Mouse (Mus musculus): ENCODE data around the gene Tom1l2. TPM values are rescaled to one million over a fixed set of nuclear protein-coding genes. Genes with fewer than 3 reads are reported as not detected.
A peak's percentile ranks its signal among the peaks of the same experiment; 100 is the strongest.

Tom1l2 gene
- polyA plus RNA-seq, 1 experiment from 2014 or later, result 29.6 TPM

GRCm38 (mm10) chr11:60224676-60225075 is 128.0 kb downstream of the Tom1l2 start:
- Histone ChIP-seq H3K27me3 (replicated peaks; ENCODE audit: control insufficient read depth, insufficient read depth, low read length) (no peaks in the 10 kb centered on the region), H3K9me3 (ENCODE audit: control insufficient read depth, low read length) (no peaks in the 10 kb centered on the region), H3K36me3 (ENCODE audit: control insufficient read depth, insufficient read depth, low read length) (no peaks in the 10 kb centered on the region), H3K4me2 (ENCODE audit: low read depth, low read length) (no peak overlapping the region), H3K27ac (ENCODE audit: low read length) (no peak overlapping the region), H3K9ac (ENCODE audit: low read depth, low read length) (no peak overlapping the region), H3K4me3 (ENCODE audit: low read length) (no peak overlapping the region), H3K4me1 (ENCODE audit: control insufficient read depth, insufficient read depth, low read length) (peaks cover 27% of the 10 kb centered on the region)
- 65% methylated on average over 4 of the region's 4 CpGs for WGBS
- ATAC-seq, result no peak

GRCm38 (mm10) chr11:60222469-60223236 is 130.1 kb downstream of the Tom1l2 start, which contains the start of gene Srebf1:
Gene Srebf1 (minus strand): TSS chr11:60222581.
- Histone ChIP-seq H3K36me3 (ENCODE audit: control insufficient read depth, insufficient read depth, low read length) (peaks cover 4% of the 10 kb centered on the region; the same call in 1 of the 2 replicates), H3K4me1 (ENCODE audit: control insufficient read depth, insufficient read depth, low read length) (peaks cover 35% of the 10 kb centered on the region), H3K9me3 (ENCODE audit: control insufficient read depth, low read length) (no peaks in the 10 kb centered on the region), H3K4me2 (ENCODE audit: low read depth, low read length) (peak within 1 kb of the TSS; percentile 62), H3K4me3 (ENCODE audit: low read length) (peak within 1 kb of the TSS; percentile 45), H3K27ac (ENCODE audit: low read length) (peak within 1 kb of the TSS; percentile 95), H3K27me3 (replicated peaks; ENCODE audit: control insufficient read depth, insufficient read depth, low read length) (no peaks in the 10 kb centered on the region), H3K9ac (ENCODE audit: low read depth, low read length) (peak within 1 kb of the TSS; percentile 68)
- ATAC-seq, result peak; percentile 83
- WGBS, result 5% methylated on average over 46 of the region's 46 CpGs

- ATAC-seq, result no peak
- 44% methylated on average over 3 of the region's 3 CpGs for WGBS
- peak overlapping the region; percentile 68 for H3K9ac ChIP-seq (ENCODE audit: low read depth, low read length)
Measured at GRCm38 (mm10) chr11:60222085-60222468, 130.6 kb downstream of the Tom1l2 start.

GRCm38 (mm10) chr11:60221425-60221824 is 131.3 kb downstream of the Tom1l2 start:
- no peaks in the 10 kb centered on the region for H3K27me3 ChIP-seq (replicated peaks; ENCODE audit: control insufficient read depth, insufficient read depth, low read length)
- H3K4me3 ChIP-seq (ENCODE audit: low read length), result no peak overlapping the region
- WGBS, result 82% methylated on average over 6 of the region's 6 CpGs
- no peaks in the 10 kb centered on the region for H3K9me3 ChIP-seq (ENCODE audit: control insufficient read depth, low read length)
- H3K4me1 ChIP-seq (ENCODE audit: control insufficient read depth, insufficient read depth, low read length), result peaks cover 45% of the 10 kb centered on the region
- peak overlapping the region; percentile 68; the same call in 1 of the 2 replicates for H3K9ac ChIP-seq (ENCODE audit: low read depth, low read length)
- no peak for ATAC-seq
- H3K4me2 ChIP-seq (ENCODE audit: low read depth, low read length), result peak overlapping the region; percentile 62; the same call in 1 of the 2 replicates
- H3K27ac ChIP-seq (ENCODE audit: low read length), result peak overlapping the region; percentile 95
- H3K36me3 ChIP-seq (ENCODE audit: control insufficient read depth, insufficient read depth, low read length), result peaks cover 4% of the 10 kb centered on the region; the same call in 1 of the 2 replicates

More at GRCm38 (mm10) chr11:60222085-60222468, 130.6 kb downstream of the Tom1l2 start:
- H3K9me3 ChIP-seq (ENCODE audit: control insufficient read depth, low read length), result no peaks in the 10 kb centered on the region
- peaks cover 38% of the 10 kb centered on the region for H3K4me1 ChIP-seq (ENCODE audit: control insufficient read depth, insufficient read depth, low read length)
- H3K27me3 ChIP-seq (replicated peaks; ENCODE audit: control insufficient read depth, insufficient read depth, low read length), result no peaks in the 10 kb centered on the region
- peak overlapping the region; percentile 62 for H3K4me2 ChIP-seq (ENCODE audit: low read depth, low read length)
- H3K36me3 ChIP-seq (ENCODE audit: control insufficient read depth, insufficient read depth, low read length), result peaks cover 4% of the 10 kb centered on the region; the same call in 1 of the 2 replicates
- H3K4me3 ChIP-seq (ENCODE audit: low read length), result peak overlapping the region; percentile 45
- H3K27ac ChIP-seq (ENCODE audit: low read length), result peak overlapping the region; percentile 95

- H3K36me3 ChIP-seq (ENCODE audit: control insufficient read depth, insufficient read depth, low read length), result peaks cover 4% of the 10 kb centered on the region; the same call in 1 of the 2 replicates
- under 1% methylated on average over 46 of the region's 46 CpGs for WGBS
- H3K27ac ChIP-seq (ENCODE audit: low read length), result peak overlapping the region; percentile 84
- H3K9me3 ChIP-seq (ENCODE audit: control insufficient read depth, low read length), result no peaks in the 10 kb centered on the region
- H3K4me2 ChIP-seq (ENCODE audit: low read depth, low read length), result peak overlapping the region; percentile 81
- H3K4me1 ChIP-seq (ENCODE audit: control insufficient read depth, insufficient read depth, low read length), result peaks cover 56% of the 10 kb centered on the region
- no peaks in the 10 kb centered on the region for H3K27me3 ChIP-seq (replicated peaks; ENCODE audit: control insufficient read depth, insufficient read depth, low read length)
- ATAC-seq, result peak; percentile 71
- H3K9ac ChIP-seq (ENCODE audit: low read depth, low read length), result peak overlapping the region; percentile 84
- H3K4me3 ChIP-seq (ENCODE audit: low read length), result peak overlapping the region; percentile 68
Measured at GRCm38 (mm10) chr11:60220291-60220804, 132.4 kb downstream of the Tom1l2 start.

DNA sequence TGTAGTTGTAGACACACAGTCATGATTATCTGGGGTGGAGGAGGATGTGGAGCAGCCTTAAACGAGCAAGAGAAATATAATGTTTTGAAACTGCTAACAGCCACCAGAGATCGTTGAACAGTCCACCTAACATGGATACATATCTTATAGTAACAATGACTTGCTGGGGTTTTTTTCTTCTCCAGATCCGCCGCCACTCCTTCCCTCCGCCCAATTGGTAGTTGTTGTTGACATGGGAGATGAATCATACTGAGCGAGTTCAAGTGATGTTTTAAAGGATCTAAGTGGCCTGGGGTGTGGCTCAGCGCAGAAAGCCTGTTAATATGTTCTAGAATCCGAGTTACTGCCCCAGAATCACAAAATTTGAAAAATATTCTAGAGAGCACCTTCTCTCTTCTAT is 133.1 kb downstream of the Tom1l2 start:
- WGBS, result 13% methylated on average over 8 of the region's 8 CpGs
- ATAC-seq, result no peak
- peak overlapping the region; percentile 84 for H3K27ac ChIP-seq (ENCODE audit: low read length)

DNA sequence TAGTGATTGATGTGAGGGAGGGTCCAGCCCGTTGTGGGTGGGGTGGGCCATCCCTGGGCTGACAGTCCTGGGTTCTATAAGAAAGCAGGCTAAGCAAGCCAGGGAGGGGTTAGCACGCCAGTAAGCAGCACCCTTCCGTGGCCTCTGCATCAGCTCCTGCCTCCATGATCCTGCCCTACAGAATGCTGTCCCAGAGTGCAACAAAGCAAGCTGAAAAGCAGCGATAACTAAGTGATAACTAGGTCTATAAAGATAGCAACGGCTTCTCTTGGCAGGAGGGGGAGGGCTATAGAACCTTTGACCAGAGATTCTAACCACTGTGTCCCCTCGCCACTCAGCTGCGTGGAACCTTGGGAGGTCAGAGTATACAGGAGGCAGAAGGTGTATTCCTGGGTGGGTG is 135.2 kb downstream of the Tom1l2 start:
- ATAC-seq, result peak; percentile 38
- H3K9me3 ChIP-seq (ENCODE audit: control insufficient read depth, low read length), result no peaks in the 10 kb centered on the region
- no peak overlapping the region for H3K4me2 ChIP-seq (ENCODE audit: low read depth, low read length)
- no peak overlapping the region for H3K4me3 ChIP-seq (ENCODE audit: low read length)
- H3K4me1 ChIP-seq (ENCODE audit: control insufficient read depth, insufficient read depth, low read length), result peaks cover 49% of the 10 kb centered on the region
- no peaks in the 10 kb centered on the region for H3K27me3 ChIP-seq (replicated peaks; ENCODE audit: control insufficient read depth, insufficient read depth, low read length)
- 72% methylated on average over 7 of the region's 7 CpGs for WGBS
- peak overlapping the region; percentile 44 for H3K27ac ChIP-seq (ENCODE audit: low read length)
- H3K36me3 ChIP-seq (ENCODE audit: control insufficient read depth, insufficient read depth, low read length), result peaks cover 4% of the 10 kb centered on the region; the same call in 1 of the 2 replicates
- H3K9ac ChIP-seq (ENCODE audit: low read depth, low read length), result no peak overlapping the region

More for the DNA sequence above, 133.1 kb downstream of the Tom1l2 start:
- peak overlapping the region; percentile 81 for H3K4me2 ChIP-seq (ENCODE audit: low read depth, low read length)
- peaks cover 54% of the 10 kb centered on the region for H3K4me1 ChIP-seq (ENCODE audit: control insufficient read depth, insufficient read depth, low read length)
- no peaks in the 10 kb centered on the region for H3K9me3 ChIP-seq (ENCODE audit: control insufficient read depth, low read length)
- H3K36me3 ChIP-seq (ENCODE audit: control insufficient read depth, insufficient read depth, low read length), result peaks cover 4% of the 10 kb centered on the region; the same call in 1 of the 2 replicates
- peak overlapping the region; percentile 68 for H3K4me3 ChIP-seq (ENCODE audit: low read length)
- no peaks in the 10 kb centered on the region for H3K27me3 ChIP-seq (replicated peaks; ENCODE audit: control insufficient read depth, insufficient read depth, low read length)
- peak overlapping the region; percentile 84 for H3K9ac ChIP-seq (ENCODE audit: low read depth, low read length)

DNA sequence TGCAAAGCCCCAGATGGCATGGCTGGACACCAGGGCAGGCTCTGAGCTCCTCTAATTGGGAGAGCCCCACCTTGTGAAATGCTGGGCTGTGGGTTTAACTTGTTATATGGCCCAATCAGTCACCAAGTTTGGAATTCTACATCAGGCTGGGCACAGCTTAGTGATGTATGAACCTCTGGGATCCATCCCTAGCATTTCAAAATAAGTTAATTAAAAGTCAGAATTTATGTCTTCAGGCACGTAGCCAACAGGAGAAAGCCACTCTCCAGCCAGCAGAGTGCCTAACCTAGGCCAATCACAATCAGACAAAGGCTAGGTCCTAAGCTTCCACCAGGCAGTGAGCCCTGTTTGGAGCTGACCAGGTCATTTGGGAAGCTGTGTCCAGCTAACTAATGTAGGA is 136.0 kb downstream of the Tom1l2 start:
- Histone ChIP-seq H3K4me3 (ENCODE audit: low read length) (no peak overlapping the region), H3K27me3 (replicated peaks; ENCODE audit: control insufficient read depth, insufficient read depth, low read length) (no peaks in the 10 kb centered on the region), H3K9me3 (ENCODE audit: control insufficient read depth, low read length) (no peaks in the 10 kb centered on the region), H3K27ac (ENCODE audit: low read length) (no peak overlapping the region), H3K4me2 (ENCODE audit: low read depth, low read length) (no peak overlapping the region), H3K4me1 (ENCODE audit: control insufficient read depth, insufficient read depth, low read length) (peaks cover 50% of the 10 kb centered on the region), H3K9ac (ENCODE audit: low read depth, low read length) (no peak overlapping the region), H3K36me3 (ENCODE audit: control insufficient read depth, insufficient read depth, low read length) (peaks cover 4% of the 10 kb centered on the region; the same call in 1 of the 2 replicates)
- ATAC-seq, result no peak
- WGBS, result 77% methylated on average over 1 of the region's 1 CpGs

DNA sequence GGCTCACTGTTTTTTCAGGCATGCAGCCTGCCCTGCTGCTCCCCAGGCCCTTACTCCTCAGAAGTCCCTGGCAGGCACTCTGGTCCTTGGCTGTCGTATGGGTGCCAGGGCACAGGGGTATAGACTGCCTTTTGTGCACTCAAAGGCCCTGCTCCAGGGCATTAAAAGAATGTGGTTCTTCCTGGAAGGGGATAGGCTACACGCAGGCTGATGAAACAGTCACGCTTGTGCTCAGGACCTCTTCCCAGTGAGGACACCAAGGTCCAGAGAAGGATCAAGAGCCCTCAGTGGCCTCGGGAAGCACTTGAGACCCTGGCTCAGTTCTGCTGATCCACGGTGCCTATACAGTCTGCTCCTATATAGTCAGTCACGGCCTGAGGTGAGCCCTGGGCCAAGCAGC is 139.4 kb downstream of the Tom1l2 start:
- Histone ChIP-seq H3K9me3 (ENCODE audit: control insufficient read depth, low read length) (no peaks in the 10 kb centered on the region), H3K9ac (ENCODE audit: low read depth, low read length) (peak overlapping the region; percentile 35; the same call in 1 of the 2 replicates), H3K4me2 (ENCODE audit: low read depth, low read length) (no peak overlapping the region), H3K27me3 (replicated peaks; ENCODE audit: control insufficient read depth, insufficient read depth, low read length) (no peaks in the 10 kb centered on the region), H3K27ac (ENCODE audit: low read length) (no peak overlapping the region), H3K36me3 (ENCODE audit: control insufficient read depth, insufficient read depth, low read length) (peaks cover 4% of the 10 kb centered on the region; the same call in 1 of the 2 replicates), H3K4me1 (ENCODE audit: control insufficient read depth, insufficient read depth, low read length) (peaks cover 64% of the 10 kb centered on the region), H3K4me3 (ENCODE audit: low read length) (no peak overlapping the region)
- no peak for ATAC-seq
- WGBS, result 74% methylated on average over 6 of the region's 6 CpGs

Measured in intestine, embryonic 16.5 days (tissue).